Mouse (Mus musculus): Measurements from ENCODE around the gene Ccar1.
"Not testable (repeated sequence)": the region's sequence is repeated elsewhere in the genome, so short reads cannot be mapped to it uniquely, and the experiment has no call there.

Ccar1 gene

GRCm38 (mm10) chr10:62792177-62793090 is at the start of gene Ccar1:
TSS of gene Ccar1 (minus strand) at chr10:62792286.
- DNase-seq (ENCODE audit: low spot score in 2 of 2), result peak; percentile 98 to 99

DNA sequence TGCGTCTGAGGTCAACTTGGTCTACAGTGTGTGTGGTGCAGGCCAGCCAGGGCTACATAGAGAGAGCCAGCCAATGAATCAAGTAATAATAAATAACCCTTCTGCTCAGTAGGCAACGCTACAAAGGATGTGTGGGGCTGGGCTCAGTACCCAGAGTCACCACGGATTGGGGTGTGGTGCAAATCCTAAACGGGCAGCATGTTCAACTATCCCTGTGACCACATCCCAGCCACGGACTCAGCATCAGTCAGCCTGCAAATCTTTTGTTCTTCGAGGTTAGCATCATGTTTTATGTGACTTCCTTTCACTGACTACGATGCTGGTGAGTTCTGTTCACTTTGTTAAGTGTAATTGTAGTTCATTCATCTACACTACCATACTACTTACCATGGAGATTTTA is 48.6 kb upstream of the Ccar1 start:
- DNase-seq (ENCODE audit: low spot score in 2 of 2), result no peak

DNA sequence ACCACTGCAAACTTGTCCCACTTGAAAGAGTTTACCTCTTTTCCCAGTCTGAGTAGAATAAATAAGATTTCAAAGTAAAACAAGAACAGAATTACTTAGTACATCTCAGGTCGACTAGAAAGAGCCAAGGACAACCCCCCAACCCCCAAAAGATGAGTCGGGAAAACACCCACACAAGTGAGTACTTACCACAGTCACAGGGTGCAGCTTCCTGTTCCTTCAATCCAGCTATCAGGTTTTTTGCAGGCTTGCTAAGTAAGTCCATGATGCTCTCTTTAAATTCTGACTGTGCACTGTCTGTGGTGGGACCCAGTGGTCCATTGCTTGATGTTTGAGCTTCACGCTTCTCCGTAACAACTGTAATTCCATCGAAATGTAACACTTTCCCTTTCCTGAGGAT is 45.9 kb upstream of the Ccar1 start:
- no peak for DNase-seq (ENCODE audit: low spot score in 2 of 2)

DNA sequence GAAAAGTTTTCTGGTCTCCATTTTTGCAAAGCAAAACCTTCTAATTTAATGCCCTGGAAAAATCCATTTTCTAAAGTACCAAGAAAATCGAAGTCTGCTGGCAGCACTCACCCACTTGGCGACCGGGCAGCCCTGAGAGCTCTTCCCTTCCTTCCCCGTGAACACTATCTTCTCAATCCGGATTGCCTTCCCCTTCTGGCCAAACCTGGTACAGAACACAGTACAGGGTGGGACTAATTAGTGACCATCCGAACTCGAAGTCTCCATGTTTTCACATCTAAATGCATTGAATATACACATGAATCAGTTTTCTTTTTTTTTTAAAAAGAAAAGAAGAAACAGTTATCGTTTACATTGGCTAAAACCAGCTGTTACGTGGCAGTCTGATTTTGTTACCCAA is 40.7 kb upstream of the Ccar1 start:
- no peak for DNase-seq (ENCODE audit: low spot score in 2 of 2)

DNA sequence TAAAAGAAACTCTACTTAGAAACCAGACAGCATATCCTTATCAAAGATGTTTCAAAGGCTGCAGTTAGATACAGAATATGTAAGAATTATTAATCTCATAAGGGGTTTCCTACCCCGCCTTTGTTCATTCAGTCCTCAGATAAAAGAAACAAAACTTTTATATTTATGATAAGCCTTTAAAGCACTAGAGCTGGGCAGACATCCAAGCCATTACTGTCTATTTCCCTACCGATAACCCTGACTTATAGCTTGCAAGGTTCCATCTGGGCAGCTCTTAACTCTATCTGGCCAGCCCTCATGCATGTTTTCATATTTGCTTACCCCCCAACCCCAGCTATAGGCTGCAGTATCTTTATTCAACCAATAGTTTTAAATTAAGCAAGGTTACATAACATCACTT is 39.5 kb upstream of the Ccar1 start:
- DNase-seq (ENCODE audit: low spot score in 2 of 2), result no peak

DNA sequence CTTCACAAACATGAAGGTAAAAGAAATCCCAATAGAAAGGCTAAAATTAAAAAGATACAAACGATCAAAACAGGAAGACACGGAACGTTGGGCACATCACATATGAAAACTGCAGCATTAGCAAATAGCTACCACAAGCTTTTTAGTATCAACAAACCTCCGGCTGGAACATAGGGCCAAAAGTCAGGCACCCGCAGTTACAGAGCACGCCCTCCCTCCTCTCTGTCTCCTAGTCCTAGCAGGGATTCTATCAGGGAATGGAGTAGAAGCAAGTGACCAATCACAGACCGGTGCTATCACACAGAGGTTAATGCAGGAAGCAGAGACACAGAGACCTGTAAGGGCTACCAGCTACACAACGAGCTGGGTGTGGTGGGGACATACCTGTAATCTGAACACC is 32.4 kb upstream of the Ccar1 start:
- no peak for DNase-seq (ENCODE audit: low spot score in 2 of 2)

GRCm38 (mm10) chr10:62823431-62823830 is 31.3 kb upstream of the Ccar1 start:
- no peak for DNase-seq (ENCODE audit: low spot score in 2 of 2)

- DNase-seq (ENCODE audit: low spot score in 2 of 2), result no peak
Measured at GRCm38 (mm10) chr10:62810010-62810409, 17.9 kb upstream of the Ccar1 start.

GRCm38 (mm10) chr10:62808766-62809165 is 16.7 kb upstream of the Ccar1 start:
- no peak for DNase-seq (ENCODE audit: low spot score in 2 of 2)

DNA sequence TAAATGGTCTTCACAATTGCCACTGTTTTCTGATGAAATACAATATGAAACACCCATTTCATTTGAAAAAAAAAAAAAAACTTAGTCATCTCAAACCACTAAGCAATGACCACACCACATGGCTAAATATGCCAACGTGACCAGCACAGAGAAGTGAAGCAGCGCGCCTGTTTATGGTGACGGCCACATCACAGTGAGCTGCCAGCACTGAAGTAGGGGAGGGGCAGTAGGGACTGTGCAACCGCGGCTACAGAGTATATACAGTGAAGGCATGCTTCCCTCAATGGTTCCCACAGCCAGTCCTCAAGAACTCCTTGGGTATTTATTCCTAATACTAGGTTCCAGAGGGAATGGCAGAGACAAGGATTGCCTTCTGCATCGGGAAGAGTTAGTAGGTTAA is 16.2 kb upstream of the Ccar1 start:
- no peak for DNase-seq (ENCODE audit: low spot score in 2 of 2)

DNA sequence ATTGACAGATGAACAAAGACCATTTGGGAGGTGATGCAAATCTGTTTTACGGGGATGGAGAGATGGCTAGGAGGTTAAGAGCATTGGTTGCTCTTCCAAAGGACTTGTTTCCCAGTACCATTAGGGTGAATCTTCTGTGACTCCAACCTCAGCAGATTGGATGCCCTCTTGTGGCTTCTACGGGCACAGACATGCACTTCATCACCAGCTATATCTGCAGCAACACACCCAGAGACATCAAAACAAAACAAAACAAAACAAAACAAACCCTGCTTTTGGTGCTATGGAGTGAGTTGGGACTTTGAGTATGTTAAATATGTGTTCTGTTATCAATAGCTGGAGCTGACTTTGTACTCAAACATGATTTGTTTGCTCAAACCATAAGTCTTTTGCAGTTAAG is 12.0 kb upstream of the Ccar1 start:
- no peak for DNase-seq (ENCODE audit: low spot score in 2 of 2)

DNA sequence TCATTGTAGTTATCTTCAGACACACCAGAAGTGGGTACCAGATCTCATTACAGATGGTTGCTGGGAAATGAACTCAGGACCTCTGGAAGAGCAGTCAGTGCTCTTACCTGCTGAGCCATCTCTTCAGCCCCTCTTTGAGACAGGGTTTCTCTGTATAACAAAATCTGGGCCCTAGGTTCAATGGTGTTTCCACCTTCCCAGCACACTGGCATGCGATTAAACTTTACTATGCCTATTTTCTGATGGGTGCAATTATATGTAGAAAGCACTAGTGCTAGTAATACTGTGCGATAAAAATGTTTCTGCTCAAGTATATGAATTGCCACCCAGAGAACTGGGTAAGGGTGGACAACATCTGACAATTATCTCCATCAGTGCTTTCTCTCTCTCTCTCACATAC is 11.2 kb upstream of the Ccar1 start:
- DNase-seq (ENCODE audit: low spot score in 2 of 2), result no peak

DNA sequence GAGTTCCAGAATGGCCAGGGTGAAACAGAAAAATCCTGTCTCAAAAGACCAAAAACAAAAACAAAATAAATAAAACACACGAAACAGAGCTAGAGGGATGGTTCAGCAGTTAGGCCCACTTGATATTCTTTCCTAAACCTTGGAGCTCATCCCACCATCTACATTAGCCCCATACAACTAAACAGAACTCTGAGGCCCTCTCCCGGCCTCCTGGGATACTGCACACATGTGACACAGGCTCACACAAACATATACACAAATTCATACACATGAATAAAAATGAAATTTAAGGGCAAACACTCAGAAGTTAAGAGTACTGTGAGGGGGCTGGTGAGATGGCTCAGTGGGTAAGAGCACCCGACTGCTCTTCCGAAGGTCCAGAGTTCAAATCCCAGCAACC is 2.1 kb upstream of the Ccar1 start:
- DNase-seq (ENCODE audit: low spot score in 2 of 2), result no peak

GRCm38 (mm10) chr10:62793091-62793453 is 986 bp upstream of the Ccar1 start:
- no peak for DNase-seq (ENCODE audit: low spot score in 2 of 2)

DNA sequence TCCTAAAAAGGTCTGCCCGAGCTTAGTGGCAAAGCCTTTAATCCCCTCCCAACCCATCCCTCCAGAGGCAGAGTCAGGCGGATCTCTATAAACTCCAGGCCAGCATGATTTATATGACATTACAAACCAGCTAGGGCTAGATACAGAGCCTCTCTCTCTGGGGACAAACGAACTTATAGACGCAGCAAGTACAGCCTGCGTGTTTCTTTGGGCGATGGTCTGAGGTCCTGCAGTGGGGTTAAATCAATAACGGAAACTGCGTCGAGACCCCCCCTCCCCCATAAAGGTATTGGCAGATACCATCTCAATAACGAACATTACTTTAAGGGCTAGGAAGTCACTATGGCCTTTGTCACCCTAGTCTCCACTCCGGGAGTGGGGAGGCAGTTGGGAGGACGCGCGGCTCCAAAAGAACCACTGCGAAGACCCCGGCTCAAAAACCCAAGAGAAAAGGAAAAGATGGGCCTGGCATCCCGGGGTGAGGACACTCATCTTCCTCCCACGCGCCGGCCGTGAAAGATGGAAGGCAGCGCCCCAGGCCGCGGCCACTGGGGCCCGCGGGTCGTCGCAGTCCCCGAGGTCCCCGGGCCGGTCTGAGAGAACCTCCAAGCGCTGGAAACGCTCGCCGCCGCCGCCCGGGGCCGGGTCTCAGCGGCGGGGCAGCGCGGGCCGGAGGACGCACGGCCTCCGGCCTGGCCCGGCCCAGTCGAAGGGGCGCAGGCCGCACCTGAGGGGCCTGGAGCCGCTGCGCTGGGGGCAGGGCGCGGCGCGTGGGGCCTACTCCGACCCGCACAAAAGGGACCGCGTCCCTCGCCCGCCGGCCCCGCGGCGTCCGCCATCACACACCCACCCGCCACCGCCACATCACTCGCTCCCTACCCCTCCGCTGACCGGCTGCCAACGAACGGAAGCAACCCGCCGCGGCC is 572 bp downstream of the Ccar1 start:
- DNase-seq (ENCODE audit: low spot score in 2 of 2), result no peak

DNA sequence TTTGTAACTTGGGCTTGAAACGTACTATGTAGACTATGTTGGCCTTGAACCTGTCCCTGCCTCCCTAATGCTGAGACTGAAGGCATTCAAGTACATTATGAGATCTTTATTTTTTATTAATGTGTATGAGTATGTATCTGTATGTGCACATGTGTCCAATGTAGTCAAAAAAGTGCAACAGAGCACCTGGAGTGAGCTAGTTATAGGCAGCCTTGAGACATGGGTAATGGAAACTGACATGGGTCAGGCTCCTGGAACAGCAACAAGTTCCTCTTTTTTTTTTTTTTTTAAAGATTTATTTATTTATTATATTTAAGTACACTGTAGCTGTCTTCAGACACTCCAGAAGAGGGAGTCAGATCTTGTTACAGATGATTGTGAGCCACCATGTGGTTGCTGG is 10.3 kb downstream of the Ccar1 start:
- not testable (repeated sequence) for DNase-seq (ENCODE audit: low spot score in 2 of 2)

DNA sequence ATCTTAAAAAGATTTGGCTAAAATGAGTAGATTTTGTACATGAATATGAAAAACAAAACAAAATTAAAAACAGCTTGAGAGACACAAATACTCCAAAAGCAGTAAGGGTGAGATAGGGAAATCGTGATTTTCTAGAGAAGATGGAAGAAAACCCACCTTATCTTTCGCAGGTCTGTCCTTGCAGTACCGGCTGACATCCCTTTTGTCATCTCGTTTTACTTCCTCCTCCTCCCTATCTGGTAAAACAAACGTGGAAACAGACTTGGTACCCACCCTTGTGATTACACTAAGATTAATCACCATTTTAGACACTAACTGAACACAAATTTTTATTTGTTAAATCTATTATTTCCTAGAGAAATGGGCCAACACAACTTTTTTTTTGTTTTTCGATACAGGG is 41.3 kb downstream of the Ccar1 start:
- no peak for DNase-seq (ENCODE audit: low spot score in 2 of 2)

DNA sequence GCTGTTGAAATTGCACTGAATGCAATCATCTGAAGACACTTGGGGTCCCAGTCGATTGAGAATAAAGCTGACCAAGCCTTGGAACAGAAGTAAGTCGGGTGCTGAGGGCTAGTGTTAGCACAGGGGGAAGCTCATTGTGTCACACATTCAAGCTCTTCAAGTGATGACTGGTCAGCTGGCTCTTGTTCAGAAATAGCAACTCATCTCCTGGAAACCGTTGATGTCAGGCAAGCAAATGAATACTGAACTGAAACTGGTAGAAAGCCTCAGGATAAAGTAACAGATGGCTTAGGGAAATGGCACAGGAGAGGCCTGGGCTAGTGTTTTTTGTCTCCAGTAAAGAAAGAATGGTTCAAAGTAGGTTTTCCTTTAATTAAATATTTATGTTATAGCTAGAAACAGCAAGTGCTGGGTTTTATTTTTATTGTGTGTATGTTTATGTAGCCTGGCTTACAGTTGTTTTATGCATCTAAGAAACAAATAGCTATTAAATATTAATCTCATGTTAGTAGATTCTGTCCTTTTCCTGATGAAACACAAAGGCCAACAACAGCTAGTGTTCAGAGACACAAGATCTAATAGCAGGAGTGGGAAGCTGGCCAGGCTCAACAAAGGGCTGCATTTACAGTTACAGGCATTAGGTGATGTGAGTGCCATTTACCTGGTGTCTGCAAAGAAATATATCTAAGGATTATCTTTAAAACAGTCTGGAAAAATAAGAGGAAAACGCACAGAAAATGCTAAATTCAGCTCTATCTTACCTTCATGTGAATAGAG is 51.9 kb downstream of the Ccar1 start:
- no peak for DNase-seq (ENCODE audit: low spot score in 2 of 2)

DNA sequence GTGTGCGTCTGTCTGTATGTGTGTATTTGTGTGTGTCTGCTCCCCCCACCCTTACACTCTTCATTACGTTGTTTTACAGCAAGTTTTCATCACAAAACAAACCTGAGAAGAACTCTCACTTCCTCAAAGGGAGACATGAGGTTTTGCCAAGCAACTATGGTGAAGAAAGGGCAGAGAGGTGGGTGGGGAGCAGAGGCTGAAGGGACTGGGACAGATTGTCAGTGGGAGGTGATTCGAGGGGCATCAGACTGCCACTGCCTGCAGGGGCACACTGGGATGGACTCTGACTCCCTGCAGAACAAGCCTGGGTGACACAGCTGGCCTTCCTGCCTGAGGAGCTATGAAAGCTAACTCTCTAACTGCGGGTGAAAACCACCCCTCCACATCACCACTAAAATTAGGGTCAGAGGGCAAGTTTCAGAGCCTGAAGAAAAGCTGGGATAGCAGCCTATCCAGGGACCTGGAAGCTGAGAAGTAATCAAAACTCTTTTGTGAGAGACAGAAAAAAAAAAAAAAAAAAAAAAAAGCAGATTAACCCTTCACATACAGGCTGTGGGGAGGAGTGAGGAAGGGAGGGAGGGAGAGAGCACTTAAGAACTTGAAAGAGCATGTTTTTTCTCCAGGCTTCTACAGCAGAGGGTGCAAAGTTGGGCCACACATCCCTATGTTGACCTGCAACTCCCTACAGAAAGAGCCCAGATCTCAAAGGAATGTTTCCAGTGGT is 55.0 kb downstream of the Ccar1 start:
- no peak for DNase-seq (ENCODE audit: low spot score in 2 of 2)

DNA sequence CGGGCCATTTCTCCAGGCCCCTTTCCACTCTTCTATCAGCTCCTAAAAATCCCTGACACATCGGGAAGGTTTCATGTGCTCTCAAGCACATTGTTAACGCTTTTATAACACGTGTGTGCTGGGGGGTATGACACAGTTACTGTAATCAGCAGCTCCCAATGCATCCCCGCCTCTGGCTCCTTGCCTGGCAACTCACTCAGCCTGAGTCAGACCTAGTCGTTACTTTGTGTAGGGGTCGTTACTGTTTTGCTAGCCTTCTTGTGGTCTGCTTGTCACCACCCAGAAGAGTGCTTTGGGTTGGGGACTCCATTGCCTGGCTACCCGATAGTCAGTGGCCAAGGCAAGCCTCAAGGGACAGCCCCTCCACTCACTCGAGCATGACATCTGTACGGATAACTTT is 61.3 kb downstream of the Ccar1 start:
- DNase-seq (ENCODE audit: low spot score in 2 of 2), result no peak
